Mouse (Mus musculus): Measurements from ENCODE around the gene Gif. TPM values are rescaled to one million over a fixed set of nuclear protein-coding genes. Genes with fewer than 3 reads are reported as not detected.

The Gif gene
- polyA plus RNA-seq, 1 experiment from 2014 or later, result not detected

- no peaks in the 10 kb centered on the region for H3K9me3 ChIP-seq (replicated peaks)
- no peaks in the 10 kb centered on the region for H3K36me3 ChIP-seq (ENCODE audit: poor library complexity, severe bottlenecking)
- ATAC-seq, result no peak
- no peak overlapping the region for H3K4me2 ChIP-seq
- no peak overlapping the region for H3K9ac ChIP-seq
- 77% methylated on average over 1 of the region's 1 CpGs for WGBS
- no peaks in the 10 kb centered on the region for H3K4me1 ChIP-seq
- H3K27ac ChIP-seq, result no peak overlapping the region
- H3K27me3 ChIP-seq, result no peaks in the 10 kb centered on the region
- H3K4me3 ChIP-seq, result no peak overlapping the region
Observed at GRCm38 (mm10) chr19:11804423-11804822, 57.1 kb downstream of the Gif start.

GRCm38 (mm10) chr19:11807251-11807650 lies 59.9 kb downstream of the Gif start:
- H3K27me3 ChIP-seq, result no peaks in the 10 kb centered on the region
- no peak overlapping the region for H3K4me2 ChIP-seq
- no peak for ATAC-seq
- H3K9me3 ChIP-seq (replicated peaks), result no peaks in the 10 kb centered on the region
- no peak overlapping the region for H3K4me3 ChIP-seq
- H3K9ac ChIP-seq, result no peak overlapping the region
- no peak overlapping the region for H3K27ac ChIP-seq
- no peaks in the 10 kb centered on the region for H3K36me3 ChIP-seq (ENCODE audit: poor library complexity, severe bottlenecking)
- peaks cover 3% of the 10 kb centered on the region; the same call in 1 of the 2 replicates for H3K4me1 ChIP-seq
- WGBS, result 60% methylated on average over 2 of the region's 2 CpGs

- Histone ChIP-seq H3K4me1 (peaks cover 3% of the 10 kb centered on the region; the same call in 1 of the 2 replicates), H3K36me3 (ENCODE audit: poor library complexity, severe bottlenecking) (no peaks in the 10 kb centered on the region), H3K27me3 (no peaks in the 10 kb centered on the region), H3K4me2 (no peak overlapping the region), H3K4me3 (no peak overlapping the region), H3K9ac (no peak overlapping the region), H3K27ac (no peak overlapping the region), H3K9me3 (replicated peaks) (no peaks in the 10 kb centered on the region)
- WGBS, result 27% methylated on average over 6 of the region's 6 CpGs
- ATAC-seq, result no peak
Observed at GRCm38 (mm10) chr19:11807822-11808221, 60.5 kb downstream of the Gif start.

- Histone ChIP-seq H3K4me1 (peaks cover 3% of the 10 kb centered on the region; the same call in 1 of the 2 replicates), H3K27me3 (no peaks in the 10 kb centered on the region), H3K9ac (no peak overlapping the region), H3K27ac (no peak overlapping the region), H3K4me3 (no peak overlapping the region), H3K36me3 (ENCODE audit: poor library complexity, severe bottlenecking) (no peaks in the 10 kb centered on the region), H3K9me3 (replicated peaks) (no peaks in the 10 kb centered on the region), H3K4me2 (no peak overlapping the region)
- no peak for ATAC-seq
- 95% methylated on average over 2 of the region's 2 CpGs for WGBS
Observed at GRCm38 (mm10) chr19:11808452-11808851, 61.1 kb downstream of the Gif start.

GRCm38 (mm10) chr19:11810003-11810758 lies 62.8 kb downstream of the Gif start:
- H3K9me3 ChIP-seq (replicated peaks), result no peaks in the 10 kb centered on the region
- H3K9ac ChIP-seq, result no peak overlapping the region
- no peak overlapping the region for H3K27ac ChIP-seq
- H3K4me3 ChIP-seq, result no peak overlapping the region
- H3K27me3 ChIP-seq, result 0 out of 2 replicates have a peak, but pooled peaks cover 6% of the 10 kb centered on the region
- no peaks in the 10 kb centered on the region for H3K36me3 ChIP-seq (ENCODE audit: poor library complexity, severe bottlenecking)
- peaks cover 3% of the 10 kb centered on the region; the same call in 1 of the 2 replicates for H3K4me1 ChIP-seq
- no peak for ATAC-seq
- no peak overlapping the region for H3K4me2 ChIP-seq
- 88% methylated on average over 5 of the region's 5 CpGs for WGBS

GRCm38 (mm10) chr19:11810856-11811255 lies 63.5 kb downstream of the Gif start:
- Histone ChIP-seq H3K27ac (no peak overlapping the region), H3K4me3 (no peak overlapping the region), H3K4me1 (peaks cover 3% of the 10 kb centered on the region; the same call in 1 of the 2 replicates), H3K9ac (no peak overlapping the region), H3K9me3 (replicated peaks) (no peaks in the 10 kb centered on the region), H3K27me3 (peaks cover 7% of the 10 kb centered on the region; the same call in 1 of the 2 replicates), H3K4me2 (no peak overlapping the region), H3K36me3 (ENCODE audit: poor library complexity, severe bottlenecking) (no peaks in the 10 kb centered on the region)
- no peak for ATAC-seq
- 77% methylated on average over 1 of the region's 1 CpGs for WGBS

GRCm38 (mm10) chr19:11811688-11812365 lies 64.5 kb downstream of the Gif start:
- 30% methylated on average over 5 of the region's 5 CpGs for WGBS
- no peak overlapping the region for H3K9ac ChIP-seq
- H3K4me3 ChIP-seq, result no peak overlapping the region
- ATAC-seq, result peak; percentile 92
- no peaks in the 10 kb centered on the region for H3K36me3 ChIP-seq (ENCODE audit: poor library complexity, severe bottlenecking)
- H3K4me2 ChIP-seq, result no peak overlapping the region
- H3K4me1 ChIP-seq, result peaks cover 3% of the 10 kb centered on the region; the same call in 1 of the 2 replicates
- peaks cover 15% of the 10 kb centered on the region; the same call in 1 of the 2 replicates for H3K27me3 ChIP-seq
- no peak overlapping the region for H3K27ac ChIP-seq
- no peaks in the 10 kb centered on the region for H3K9me3 ChIP-seq (replicated peaks)

Other genes with a start within 250 kb of the Gif start
- gene Ms4a6b, start 231.0 kb upstream of the Gif start, polyA plus RNA-seq (2015; fragmentation: Nextera tagmentation; extraction: Ambion mirVana), result 1.5 TPM in 2 replicates
- gene Ms4a4d, start 210.8 kb upstream of the Gif start, polyA plus RNA-seq (2015; fragmentation: Nextera tagmentation; extraction: Ambion mirVana), result not detected in 2 replicates
- 0.73 and 1.0 TPM in 2 replicates for gene Ms4a6d, start 142.7 kb upstream of the Gif start, polyA plus RNA-seq (2015; fragmentation: Nextera tagmentation; extraction: Ambion mirVana)
- not detected in 2 replicates for gene Ms4a2, start 123.8 kb upstream of the Gif start, polyA plus RNA-seq (2015; fragmentation: Nextera tagmentation; extraction: Ambion mirVana)
- gene Ms4a3, start 106.7 kb upstream of the Gif start, polyA plus RNA-seq (2015; fragmentation: Nextera tagmentation; extraction: Ambion mirVana), result not detected in 2 replicates
- not detected in 2 replicates for gene Oosp2, start 87.0 kb upstream of the Gif start, polyA plus RNA-seq (2015; fragmentation: Nextera tagmentation; extraction: Ambion mirVana)
- not detected in 2 replicates for gene Oosp1, start 56.4 kb upstream of the Gif start, polyA plus RNA-seq (2015; fragmentation: Nextera tagmentation; extraction: Ambion mirVana)
- not detected in 2 replicates for gene Oosp3, start 50.5 kb upstream of the Gif start, polyA plus RNA-seq (2015; fragmentation: Nextera tagmentation; extraction: Ambion mirVana)
- 46.1 and 48.2 TPM in 2 replicates for gene Mrpl16, start 22.8 kb downstream of the Gif start, polyA plus RNA-seq (2015; fragmentation: Nextera tagmentation; extraction: Ambion mirVana)
- gene Stx3, start 71.8 kb downstream of the Gif start, polyA plus RNA-seq (2015; fragmentation: Nextera tagmentation; extraction: Ambion mirVana), result 6.5 and 8.2 TPM in 2 replicates
- 0.12 TPM in 1 of 2 replicates, not detected in the other for gene Olfr1417, start 91.7 kb downstream of the Gif start, polyA plus RNA-seq (2015; fragmentation: Nextera tagmentation; extraction: Ambion mirVana)
- not detected in 2 replicates for gene Olfr1418, start 113.5 kb downstream of the Gif start, polyA plus RNA-seq (2015; fragmentation: Nextera tagmentation; extraction: Ambion mirVana)
- gene Olfr1419, start 127.6 kb downstream of the Gif start, polyA plus RNA-seq (2015; fragmentation: Nextera tagmentation; extraction: Ambion mirVana), result not detected in 2 replicates
- 0.05 TPM in 1 of 2 replicates, not detected in the other for gene Olfr1420, start 139.0 kb downstream of the Gif start, polyA plus RNA-seq (2015; fragmentation: Nextera tagmentation; extraction: Ambion mirVana)
- 18.9 and 21.4 TPM in 2 replicates for gene Patl1, start 164.8 kb downstream of the Gif start, polyA plus RNA-seq (2015; fragmentation: Nextera tagmentation; extraction: Ambion mirVana)
- gene Osbp, start 218.4 kb downstream of the Gif start, polyA plus RNA-seq (2015; fragmentation: Nextera tagmentation; extraction: Ambion mirVana), result 4.1 and 4.9 TPM in 2 replicates

All from forebrain, embryonic 13.5 days (tissue).